Mouse (Mus musculus): Measurements from ENCODE around the gene C2cd2l. TPM values are rescaled to one million over a fixed set of nuclear protein-coding genes. Genes with fewer than 3 reads are reported as not detected.
A peak's percentile ranks its signal among the peaks of the same experiment; 100 is the strongest.
"Not testable (repeated sequence)": the region's sequence is repeated elsewhere in the genome, so short reads cannot be mapped to it uniquely, and the experiment has no call there.

Gene C2cd2l
- 18.8 TPM for polyA plus RNA-seq (2012; fragmentation: generic; extraction: Trizol)
- long read RNA-seq, experiment 1, full-length matches to known transcripts: 2 of 3 reads
- long read RNA-seq, experiment 1, partial matches to known transcripts: 1 of 3 reads
- long read RNA-seq, experiment 1, other reads (novel, unspliced or antisense): 0 of 3 reads
- long read RNA-seq, experiment 2, full-length matches to known transcripts: 9 of 17 reads
- long read RNA-seq, experiment 2, partial matches to known transcripts: 5 of 17 reads
- long read RNA-seq, experiment 2, other reads (novel, unspliced or antisense): 3 of 17 reads

- no peaks in the 10 kb centered on the region for H3K36me3 ChIP-seq (ENCODE audit: control insufficient read depth, insufficient read depth)
- peaks cover 2% of the 10 kb centered on the region for H3K79me3 ChIP-seq (ENCODE audit: low read depth)
- H3ac ChIP-seq (ENCODE audit: control insufficient read depth, insufficient read length, low read depth): peak within 1 kb of the TSS; percentile 89
- no peaks in the 10 kb centered on the region for H3K27me3 ChIP-seq (ENCODE audit: control insufficient read depth, insufficient read depth, insufficient read length)
- H3K4me3 ChIP-seq (ENCODE audit: insufficient read depth, poor library complexity, severe bottlenecking): peak within 1 kb of the TSS; percentile 50
- peaks cover 21% of the 10 kb centered on the region for H3K79me2 ChIP-seq (ENCODE audit: control insufficient read depth, insufficient read depth)
- TF ChIP-seq CTCF (IDR thresholded peaks at IDR 0.05; ENCODE audit: control insufficient read depth, insufficient read depth, insufficient read length) (no peak), USF1 (IDR thresholded peaks at IDR 0.05; ENCODE audit: low read depth) (no peak), MYOG (IDR thresholded peaks at IDR 0.05; ENCODE audit: control insufficient read depth, extremely low read depth, insufficient read length) (no peak), MAX (IDR thresholded peaks at IDR 0.05) (no peak), CEBPB (IDR thresholded peaks at IDR 0.05; ENCODE audit: low read depth) (no peak), MYOD1 (IDR thresholded peaks at IDR 0.05; ENCODE audit: control insufficient read depth, insufficient read length, low read depth) (no peak), FOSL1 (IDR thresholded peaks at IDR 0.05; ENCODE audit: insufficient read depth, low read length, poor library complexity, severe bottlenecking) (no peak)
Measured at GRCm38 (mm10) chr9:44319887-44320798, at the start of gene C2cd2l. C2cd2l (minus strand) TSS chr9:44320285.

DNA sequence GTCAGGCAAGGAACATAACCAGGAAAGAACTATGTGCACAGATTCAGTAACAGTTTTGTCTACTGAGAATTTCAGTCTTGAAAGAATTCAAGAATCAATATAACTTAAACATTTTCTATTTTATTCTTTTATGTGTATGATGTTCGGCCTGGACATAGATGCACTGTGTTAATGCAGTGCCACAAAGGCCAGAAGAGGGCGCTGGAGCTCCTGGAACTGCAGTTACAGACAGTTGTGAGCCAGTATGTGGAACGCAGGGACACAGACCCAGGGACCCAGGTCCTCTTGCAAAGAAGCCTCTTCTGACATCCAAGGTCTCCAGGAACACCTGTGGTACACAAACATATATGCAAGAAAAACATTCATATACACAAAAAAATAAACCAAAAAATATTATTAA lies 44.4 kb upstream of the C2cd2l start:
- no peaks in the 10 kb centered on the region for H3K79me3 ChIP-seq (ENCODE audit: low read depth)
- H3K4me3 ChIP-seq (ENCODE audit: insufficient read depth, poor library complexity, severe bottlenecking): no peak overlapping the region
- no peaks in the 10 kb centered on the region for H3K27me3 ChIP-seq (ENCODE audit: control insufficient read depth, insufficient read depth, insufficient read length)
- no peak overlapping the region for H3ac ChIP-seq (ENCODE audit: control insufficient read depth, insufficient read length, low read depth)
- no peak for TF ChIP-seq MYOD1 (IDR thresholded peaks at IDR 0.05; ENCODE audit: control insufficient read depth, insufficient read length, low read depth)
- no peak for TF ChIP-seq FOSL1 (IDR thresholded peaks at IDR 0.05; ENCODE audit: insufficient read depth, low read length, poor library complexity, severe bottlenecking)
- TF ChIP-seq MYOG (IDR thresholded peaks at IDR 0.05; ENCODE audit: control insufficient read depth, extremely low read depth, insufficient read length): no peak
- no peak for TF ChIP-seq MAX (IDR thresholded peaks at IDR 0.05)
- no peak for TF ChIP-seq USF1 (IDR thresholded peaks at IDR 0.05; ENCODE audit: low read depth)
- no peak for TF ChIP-seq CTCF (IDR thresholded peaks at IDR 0.05; ENCODE audit: control insufficient read depth, insufficient read depth, insufficient read length)
- no peak for TF ChIP-seq CEBPB (IDR thresholded peaks at IDR 0.05; ENCODE audit: low read depth)
- H3K36me3 ChIP-seq (ENCODE audit: control insufficient read depth, insufficient read depth): peaks cover under 1% of the 10 kb centered on the region
- H3K79me2 ChIP-seq (ENCODE audit: control insufficient read depth, insufficient read depth): peaks cover 13% of the 10 kb centered on the region

DNA sequence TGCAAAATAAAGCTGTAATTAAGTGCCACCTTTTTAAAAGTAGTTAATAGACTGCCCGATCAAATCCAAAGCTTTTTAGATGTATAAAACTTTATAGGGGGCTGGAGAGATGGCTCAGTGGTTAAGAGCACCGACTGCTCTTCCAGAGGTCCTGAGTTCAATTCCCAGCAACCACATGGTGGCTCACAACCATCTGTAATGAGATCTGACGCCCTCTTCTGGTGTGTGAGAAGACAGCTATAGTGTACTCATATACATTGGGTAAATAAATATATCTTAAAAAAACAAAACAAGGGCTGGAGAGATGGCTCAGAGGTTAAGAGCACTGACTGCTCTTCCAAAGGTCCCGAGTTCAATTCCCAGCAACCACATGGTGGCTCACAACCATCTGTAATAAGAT lies 41.8 kb upstream of the C2cd2l start:
- H3K79me3 ChIP-seq (ENCODE audit: low read depth); H3K4me3 ChIP-seq (ENCODE audit: insufficient read depth, poor library complexity, severe bottlenecking); H3K27me3 ChIP-seq (ENCODE audit: control insufficient read depth, insufficient read depth, insufficient read length); H3ac ChIP-seq (ENCODE audit: control insufficient read depth, insufficient read length, low read depth): not testable (repeated sequence)
- Histone ChIP-seq H3K79me2 (ENCODE audit: control insufficient read depth, insufficient read depth) (peaks cover 13% of the 10 kb centered on the region), H3K36me3 (ENCODE audit: control insufficient read depth, insufficient read depth) (peaks cover 12% of the 10 kb centered on the region)

- no peaks in the 10 kb centered on the region for H3K79me3 ChIP-seq (ENCODE audit: low read depth)
- peak within 1 kb of the TSS; percentile 90 for H3ac ChIP-seq (ENCODE audit: control insufficient read depth, insufficient read length, low read depth)
- peaks cover 12% of the 10 kb centered on the region for H3K36me3 ChIP-seq (ENCODE audit: control insufficient read depth, insufficient read depth)
- no peak for TF ChIP-seq MYOG (IDR thresholded peaks at IDR 0.05; ENCODE audit: control insufficient read depth, extremely low read depth, insufficient read length)
- TF ChIP-seq MAX (IDR thresholded peaks at IDR 0.05): peak; percentile 65
- TF ChIP-seq USF1 (IDR thresholded peaks at IDR 0.05; ENCODE audit: low read depth): peak; percentile 99
- TF ChIP-seq CEBPB (IDR thresholded peaks at IDR 0.05; ENCODE audit: low read depth): no peak
- H3K79me2 ChIP-seq (ENCODE audit: control insufficient read depth, insufficient read depth): peaks cover 13% of the 10 kb centered on the region
- no peaks in the 10 kb centered on the region for H3K27me3 ChIP-seq (ENCODE audit: control insufficient read depth, insufficient read depth, insufficient read length)
- peak within 1 kb of the TSS; percentile 75 for H3K4me3 ChIP-seq (ENCODE audit: insufficient read depth, poor library complexity, severe bottlenecking)
Measured at GRCm38 (mm10) chr9:44361190-44361917, 41.3 kb upstream of the C2cd2l start, which contains the start of gene Vps11. Vps11 (minus strand) TSS chr9:44361670.

DNA sequence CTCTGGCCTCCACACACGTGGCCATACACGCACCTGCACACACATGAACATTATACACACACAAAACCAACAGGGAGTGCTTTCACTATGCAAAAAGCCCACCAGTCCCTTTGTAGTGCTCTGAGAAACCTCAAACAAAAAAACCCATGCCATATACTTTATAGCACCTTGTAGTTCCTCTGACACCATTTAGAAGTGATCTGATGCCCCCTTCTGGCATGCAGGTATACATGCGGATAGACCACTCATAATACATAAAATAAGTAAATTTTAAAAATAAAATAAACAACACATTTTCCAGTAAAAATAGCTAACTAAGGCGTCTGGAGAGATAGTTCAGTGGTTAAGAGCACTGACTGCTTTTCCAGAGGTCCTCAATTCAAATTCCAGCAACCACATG lies 37.1 kb upstream of the C2cd2l start:
- TF ChIP-seq MYOD1 (IDR thresholded peaks at IDR 0.05; ENCODE audit: control insufficient read depth, insufficient read length, low read depth) (no peak), CTCF (IDR thresholded peaks at IDR 0.05; ENCODE audit: control insufficient read depth, insufficient read depth, insufficient read length) (no peak), CEBPB (IDR thresholded peaks at IDR 0.05; ENCODE audit: low read depth) (no peak), MAX (IDR thresholded peaks at IDR 0.05) (no peak), FOSL1 (IDR thresholded peaks at IDR 0.05; ENCODE audit: insufficient read depth, low read length, poor library complexity, severe bottlenecking) (no peak), MYOG (IDR thresholded peaks at IDR 0.05; ENCODE audit: control insufficient read depth, extremely low read depth, insufficient read length) (no peak), USF1 (IDR thresholded peaks at IDR 0.05; ENCODE audit: low read depth) (no peak)
- Histone ChIP-seq H3K4me3 (ENCODE audit: insufficient read depth, poor library complexity, severe bottlenecking) (no peak overlapping the region), H3K36me3 (ENCODE audit: control insufficient read depth, insufficient read depth) (peaks cover 45% of the 10 kb centered on the region), H3ac (ENCODE audit: control insufficient read depth, insufficient read length, low read depth) (no peak overlapping the region), H3K79me3 (ENCODE audit: low read depth) (no peaks in the 10 kb centered on the region), H3K79me2 (ENCODE audit: control insufficient read depth, insufficient read depth) (peaks cover 13% of the 10 kb centered on the region), H3K27me3 (ENCODE audit: control insufficient read depth, insufficient read depth, insufficient read length) (no peaks in the 10 kb centered on the region)
